Mouse (Mus musculus) ZHBTc4 (cell line): ENCODE results near the gene Txnrd1.

Experiments
- DNase-seq: peaks from one replicate; pipeline ENCODE4 v3.0.0-alpha.2; 2011; ENCODE audit warnings: low read depth, low spot score

Txnrd1 gene

GRCm38 (mm10) chr10:82913772-82914171 lies 80.0 kb downstream of the Txnrd1 start:
- no peak for DNase-seq

- DNase-seq: no peak
Measured at GRCm38 (mm10) chr10:82918675-82919074, 84.9 kb downstream of the Txnrd1 start.

GRCm38 (mm10) chr10:82919404-82919980 lies 85.7 kb downstream of the Txnrd1 start:
- no peak for DNase-seq

GRCm38 (mm10) chr10:82923547-82923946 lies 89.8 kb downstream of the Txnrd1 start:
- DNase-seq: no peak

- no peak for DNase-seq
Measured at GRCm38 (mm10) chr10:82924750-82925149, 91.0 kb downstream of the Txnrd1 start.

- no peak for DNase-seq
Measured at GRCm38 (mm10) chr10:82925624-82926023, 91.9 kb downstream of the Txnrd1 start.

- DNase-seq: no peak
Measured at GRCm38 (mm10) chr10:82935018-82935633, 101.4 kb downstream of the Txnrd1 start.

GRCm38 (mm10) chr10:82935774-82936173 lies 102.0 kb downstream of the Txnrd1 start:
- DNase-seq: no peak
